ENCODE assay signal across 11 mouse cellular contexts in genomic region chr15:61503436-61503835, GRCm38 (mm10).
DNase-seq lines count a peak whose midpoint lies in the region; ATAC-seq and TF ChIP-seq lines count a peak whose summit lies in the region.
"Had no signal": no experiment of that assay in that cellular context is flagged by ENCODE, and none has a peak within 500 bp of the region (broad histone marks: within the 10 kb centered on the region; RNA-seq: fewer than 3 reads in every experiment).

No protein-coding gene starts in this region.

- no peaks in the 10 kb centered on the region for H3K36me3 ChIP-seq in embryonic facial prominence, embryonic 14.5 days (ENCODE audit: control insufficient read depth, insufficient read depth, low read length)
- H3K36me3 ChIP-seq in embryonic facial prominence, embryonic 10.5 days (replicated peaks) = no peaks in the 10 kb centered on the region
- H3K36me3 ChIP-seq in lung, postnatal 0 days (ENCODE audit: insufficient read depth, low read length) = no peaks in the 10 kb centered on the region
- no peaks in the 10 kb centered on the region for H3K36me3 ChIP-seq in limb, embryonic 10.5 days
- H3K36me3 ChIP-seq: hindbrain, embryonic 10.5 days; midbrain, embryonic 13.5 days had no signal

- no peak for ATAC-seq in embryonic facial prominence, embryonic 14.5 days (ENCODE audit: low read depth)
- ATAC-seq in lung, postnatal 0 days = no peak
- ATAC-seq: midbrain, embryonic 13.5 days had no signal

- no peak overlapping the region for H3K4me2 ChIP-seq in embryonic facial prominence, embryonic 14.5 days (ENCODE audit: low read depth, low read length)
- H3K4me2 ChIP-seq in lung, postnatal 0 days (replicated peaks; ENCODE audit: low read depth, low read length) = no peak overlapping the region
- H3K4me2 ChIP-seq: midbrain, embryonic 13.5 days had no signal

- no peak for TF ChIP-seq EP300 in lung, postnatal 0 days (IDR thresholded peaks at IDR 0.05)

- TF ChIP-seq CTCF in lung, postnatal 0 days (IDR thresholded peaks at IDR 0.05) = no peak

- H3K9me3 ChIP-seq in embryonic facial prominence, embryonic 14.5 days (ENCODE audit: control insufficient read depth, low read length) = no peaks in the 10 kb centered on the region
- H3K9me3 ChIP-seq in embryonic facial prominence, embryonic 10.5 days = no peaks in the 10 kb centered on the region
- no peaks in the 10 kb centered on the region for H3K9me3 ChIP-seq in lung, postnatal 0 days (ENCODE audit: low read length)
- H3K9me3 ChIP-seq in limb, embryonic 10.5 days (replicated peaks) = no peaks in the 10 kb centered on the region
- H3K9me3 ChIP-seq: hindbrain, embryonic 10.5 days; midbrain, embryonic 13.5 days had no signal

- no peaks in the 10 kb centered on the region for H3K27me3 ChIP-seq in embryonic facial prominence, embryonic 14.5 days (replicated peaks; ENCODE audit: control insufficient read depth, insufficient read depth, low read length)
- H3K27me3 ChIP-seq in embryonic facial prominence, embryonic 10.5 days (replicated peaks; ENCODE audit: low read depth, poor library complexity, severe bottlenecking) = no peaks in the 10 kb centered on the region
- H3K27me3 ChIP-seq in lung, postnatal 0 days (replicated peaks; ENCODE audit: insufficient read depth, low read length) = no peaks in the 10 kb centered on the region
- no peaks in the 10 kb centered on the region for H3K27me3 ChIP-seq in limb, embryonic 10.5 days (ENCODE audit: low read depth, poor library complexity, severe bottlenecking)
- H3K27me3 ChIP-seq: midbrain, embryonic 13.5 days had no signal

- no peaks in the 10 kb centered on the region for H3K4me1 ChIP-seq in embryonic facial prominence, embryonic 14.5 days (ENCODE audit: control insufficient read depth, insufficient read depth, low read length)
- H3K4me1 ChIP-seq in embryonic facial prominence, embryonic 10.5 days = no peaks in the 10 kb centered on the region
- no peaks in the 10 kb centered on the region for H3K4me1 ChIP-seq in lung, postnatal 0 days (ENCODE audit: insufficient read depth, low read depth, low read length)
- H3K4me1 ChIP-seq in limb, embryonic 10.5 days = no peaks in the 10 kb centered on the region
- H3K4me1 ChIP-seq: hindbrain, embryonic 10.5 days; midbrain, embryonic 13.5 days had no signal

- no peak overlapping the region for H3K9ac ChIP-seq in embryonic facial prominence, embryonic 14.5 days (ENCODE audit: low read depth, low read length)
- no peak overlapping the region for H3K9ac ChIP-seq in lung, postnatal 0 days (replicated peaks; ENCODE audit: low read depth)
- H3K9ac ChIP-seq: midbrain, embryonic 13.5 days had no signal

- no peak overlapping the region for H3K27ac ChIP-seq in embryonic facial prominence, embryonic 14.5 days (replicated peaks; ENCODE audit: low read depth, low read length)
- H3K27ac ChIP-seq in embryonic facial prominence, embryonic 10.5 days (replicated peaks) = no peak overlapping the region
- no peak overlapping the region for H3K27ac ChIP-seq in lung, postnatal 0 days (ENCODE audit: low read length)
- no peak overlapping the region for H3K27ac ChIP-seq in limb, embryonic 10.5 days
- H3K27ac ChIP-seq: hindbrain, embryonic 10.5 days; midbrain, embryonic 13.5 days had no signal

- WGBS in embryonic facial prominence, embryonic 14.5 days = 75% methylated on average over 7 of the region's 7 CpGs
- WGBS in embryonic facial prominence, embryonic 10.5 days = 83% methylated on average over 7 of the region's 7 CpGs
- 47% methylated on average over 7 of the region's 7 CpGs for WGBS in lung, postnatal 0 days
- 89% methylated on average over 7 of the region's 7 CpGs for WGBS in limb, embryonic 10.5 days

- peak; percentile 32 for DNase-seq in embryonic facial prominence, embryonic 14.5 days (ENCODE audit: low spot score)
- no peak for DNase-seq in embryonic facial prominence, embryonic 10.5 days (ENCODE audit: low spot score)
- peak; percentile 27 for DNase-seq in lung, postnatal 10 days
- DNase-seq in lung, postnatal 0 days (ENCODE audit: low spot score) = no peak
- DNase-seq in adrenal gland, postnatal 10 days = peak; percentile 76
- DNase-seq in ovary, adult 18-20 months (ENCODE audit: low spot score) = peak; percentile 5
- no peak for DNase-seq in spleen, postnatal 14 days (ENCODE audit: low spot score in 2 of 2)
- DNase-seq in limb, embryonic 10.5 days (ENCODE audit: low spot score) = no peak

- no peak overlapping the region for H3K4me3 ChIP-seq in embryonic facial prominence, embryonic 14.5 days (ENCODE audit: low read depth, low read length)
- H3K4me3 ChIP-seq in embryonic facial prominence, embryonic 10.5 days = no peak overlapping the region
- H3K4me3 ChIP-seq in lung, postnatal 0 days (ENCODE audit: low read depth, low read length) = no peak overlapping the region
- no peak overlapping the region for H3K4me3 ChIP-seq in limb, embryonic 10.5 days
- H3K4me3 ChIP-seq: erythroblast, embryonic 14.5 days; hindbrain, embryonic 10.5 days; midbrain, embryonic 13.5 days had no signal

Comparison
In these comparisons a context has a peak if more than half of its experiments do, and no peak if none do; other contexts are left out.
1. DNase-seq: peak in embryonic facial prominence, embryonic 14.5 days (single experiment), lung, postnatal 10 days (single experiment), adrenal gland, postnatal 10 days (single experiment) and ovary, adult 18-20 months (single experiment); none in embryonic facial prominence, embryonic 10.5 days (single experiment), lung, postnatal 0 days (single experiment), spleen, postnatal 14 days (0 of 2) and limb, embryonic 10.5 days (single experiment).